Mouse (Mus musculus): Measurements from ENCODE around the gene Hrk. TPM values are rescaled to one million over a fixed set of nuclear protein-coding genes. Genes with fewer than 3 reads are reported as not detected.

Hrk gene
- polyA plus RNA-seq, 1 experiment from 2014 or later = not detected

- Histone ChIP-seq H3K4me2 (ENCODE audit: low read depth, low read length) (peak overlapping the region; percentile 42), H3K27me3 (ENCODE audit: insufficient read depth, low read length) (peaks cover 6% of the 10 kb centered on the region; the same call in 1 of the 2 replicates), H3K9me3 (ENCODE audit: low read length) (no peaks in the 10 kb centered on the region), H3K4me1 (ENCODE audit: insufficient read depth) (no peaks in the 10 kb centered on the region), H3K27ac (ENCODE audit: low read depth) (no peak overlapping the region), H3K9ac (replicated peaks) (no peak overlapping the region), H3K36me3 (replicated peaks; ENCODE audit: insufficient read depth, low read length) (no peaks in the 10 kb centered on the region), H3K4me3 (ENCODE audit: low read depth, low read length) (no peak overlapping the region)
- 11% methylated on average over 24 of the region's 24 CpGs for WGBS (ENCODE audit: insufficient replicate concordance)
- no peak for TF ChIP-seq CTCF (IDR thresholded peaks at IDR 0.05; ENCODE audit: low read depth)
- no peak for TF ChIP-seq EP300 (IDR thresholded peaks at IDR 0.05; ENCODE audit: low read depth)
- DNase-seq = peak; percentile 43
- ATAC-seq = peak; percentile 56; the same call in 1 of the 2 replicates
These were observed 50.1 kb downstream of the Hrk start for GRCm38 (mm10) chr5:118214418-118215154.

- no peaks in the 10 kb centered on the region for H3K36me3 ChIP-seq (replicated peaks; ENCODE audit: insufficient read depth, low read length)
- WGBS (ENCODE audit: insufficient replicate concordance) = 58% methylated on average over 6 of the region's 6 CpGs
- no peaks in the 10 kb centered on the region for H3K4me1 ChIP-seq (ENCODE audit: insufficient read depth)
- no peak overlapping the region for H3K4me3 ChIP-seq (ENCODE audit: low read depth, low read length)
- peaks cover 6% of the 10 kb centered on the region; the same call in 1 of the 2 replicates for H3K27me3 ChIP-seq (ENCODE audit: insufficient read depth, low read length)
- H3K9ac ChIP-seq (replicated peaks) = no peak overlapping the region
- H3K9me3 ChIP-seq (ENCODE audit: low read length) = no peaks in the 10 kb centered on the region
- no peak overlapping the region for H3K4me2 ChIP-seq (ENCODE audit: low read depth, low read length)
- ATAC-seq (no peak), DNase-seq (no peak)
- H3K27ac ChIP-seq (ENCODE audit: low read depth) = no peak overlapping the region
- TF ChIP-seq CTCF (IDR thresholded peaks at IDR 0.05; ENCODE audit: low read depth) = no peak
- no peak for TF ChIP-seq EP300 (IDR thresholded peaks at IDR 0.05; ENCODE audit: low read depth)
These were observed 53.0 kb downstream of the Hrk start for GRCm38 (mm10) chr5:118217410-118217809.

- ATAC-seq = no peak
- Histone ChIP-seq H3K4me2 (ENCODE audit: low read depth, low read length) (no peak overlapping the region), H3K4me3 (ENCODE audit: low read depth, low read length) (no peak overlapping the region), H3K4me1 (ENCODE audit: insufficient read depth) (no peaks in the 10 kb centered on the region), H3K9ac (replicated peaks) (no peak overlapping the region), H3K36me3 (replicated peaks; ENCODE audit: insufficient read depth, low read length) (no peaks in the 10 kb centered on the region), H3K27ac (ENCODE audit: low read depth) (no peak overlapping the region), H3K27me3 (ENCODE audit: insufficient read depth, low read length) (no peaks in the 10 kb centered on the region), H3K9me3 (ENCODE audit: low read length) (no peaks in the 10 kb centered on the region)
- 59% methylated on average over 9 of the region's 9 CpGs for WGBS (ENCODE audit: insufficient replicate concordance)
- DNase-seq = no peak
- TF ChIP-seq EP300 (IDR thresholded peaks at IDR 0.05; ENCODE audit: low read depth) = no peak
- no peak for TF ChIP-seq CTCF (IDR thresholded peaks at IDR 0.05; ENCODE audit: low read depth)
These were observed 58.8 kb downstream of the Hrk start for GRCm38 (mm10) chr5:118223142-118223757.

GRCm38 (mm10) chr5:118230071-118230611 lies 65.7 kb downstream of the Hrk start:
- no peaks in the 10 kb centered on the region for H3K27me3 ChIP-seq (ENCODE audit: insufficient read depth, low read length)
- H3K4me1 ChIP-seq (ENCODE audit: insufficient read depth) = no peaks in the 10 kb centered on the region
- no peak overlapping the region for H3K4me3 ChIP-seq (ENCODE audit: low read depth, low read length)
- H3K4me2 ChIP-seq (ENCODE audit: low read depth, low read length) = no peak overlapping the region
- no peak overlapping the region for H3K27ac ChIP-seq (ENCODE audit: low read depth)
- ATAC-seq = no peak
- 79% methylated on average over 13 of the region's 13 CpGs for WGBS (ENCODE audit: insufficient replicate concordance)
- TF ChIP-seq EP300 (IDR thresholded peaks at IDR 0.05; ENCODE audit: low read depth) = no peak
- no peak for TF ChIP-seq CTCF (IDR thresholded peaks at IDR 0.05; ENCODE audit: low read depth)
- H3K9me3 ChIP-seq (ENCODE audit: low read length) = no peaks in the 10 kb centered on the region
- no peak overlapping the region for H3K9ac ChIP-seq (replicated peaks)
- no peak for DNase-seq
- H3K36me3 ChIP-seq (replicated peaks; ENCODE audit: insufficient read depth, low read length) = no peaks in the 10 kb centered on the region

- WGBS (ENCODE audit: insufficient replicate concordance) = 72% methylated on average over 12 of the region's 12 CpGs
- no peaks in the 10 kb centered on the region for H3K4me1 ChIP-seq (ENCODE audit: insufficient read depth)
- TF ChIP-seq CTCF (IDR thresholded peaks at IDR 0.05; ENCODE audit: low read depth) (no peak), EP300 (IDR thresholded peaks at IDR 0.05; ENCODE audit: low read depth) (no peak)
These were observed 72.4 kb downstream of the Hrk start for GRCm38 (mm10) chr5:118236891-118237290.

More at GRCm38 (mm10) chr5:118236891-118237290, 72.4 kb downstream of the Hrk start:
- H3K4me3 ChIP-seq (ENCODE audit: low read depth, low read length) = no peak overlapping the region
- ATAC-seq = no peak
- no peak overlapping the region for H3K4me2 ChIP-seq (ENCODE audit: low read depth, low read length)
- H3K27ac ChIP-seq (ENCODE audit: low read depth) = no peak overlapping the region
- no peak overlapping the region for H3K9ac ChIP-seq (replicated peaks)
- H3K9me3 ChIP-seq (ENCODE audit: low read length) = no peaks in the 10 kb centered on the region
- no peak for DNase-seq
- H3K27me3 ChIP-seq (ENCODE audit: insufficient read depth, low read length) = no peaks in the 10 kb centered on the region
- no peaks in the 10 kb centered on the region for H3K36me3 ChIP-seq (replicated peaks; ENCODE audit: insufficient read depth, low read length)

Other genes with a start within 250 kb of the Hrk start
- 29.9 and 33.0 TPM in 2 replicates for gene Fbxo21, start 187.9 kb upstream of the Hrk start, polyA plus RNA-seq (2015; fragmentation: Nextera tagmentation; extraction: Ambion mirVana)
- gene Tesc, start 136.9 kb upstream of the Hrk start, polyA plus RNA-seq (2015; fragmentation: Nextera tagmentation; extraction: Ambion mirVana) = 4.5 and 4.6 TPM in 2 replicates
- gene Fbxw8, start 9.2 kb upstream of the Hrk start, polyA plus RNA-seq (2015; fragmentation: Nextera tagmentation; extraction: Ambion mirVana) = 6.3 and 7.1 TPM in 2 replicates
- gene Rnft2, start 80.5 kb downstream of the Hrk start, polyA plus RNA-seq (2015; fragmentation: Nextera tagmentation; extraction: Ambion mirVana) = 0.14 TPM in 1 of 2 replicates, not detected in the other
- 1.3 TPM in 2 replicates for gene 2410131K14Rik, start 80.6 kb downstream of the Hrk start, polyA plus RNA-seq (2015; fragmentation: Nextera tagmentation; extraction: Ambion mirVana)